Mouse (Mus musculus) forebrain, embryonic 10.5 days (tissue): ENCODE measurements around the gene Psma4. TPM values are rescaled to one million over a fixed set of nuclear protein-coding genes. Genes with fewer than 3 reads are reported as not detected.

Experiments used
- polyA plus RNA-seq: library from polyadenylated mRNA; unstranded; fragments of >200 nt; fragmentation: Nextera tagmentation; extraction: Ambion mirVana; gene quantifications from 2 replicates; pipeline ENCODE4 v1.2.1, GENCODE M21; 2016

The Psma4 gene
- polyA plus RNA-seq, 1 experiment from 2014 or later = 327 TPM

Other genes starting within 250 kb of the Psma4 start
- gene Wdr61, start 216.3 kb upstream of the Psma4 start, polyA plus RNA-seq = 183 and 188 TPM in 2 replicates
- 1,057 and 1,193 TPM in 2 replicates for gene Crabp1, start 186.0 kb upstream of the Psma4 start, polyA plus RNA-seq
- 46.0 and 46.4 TPM in 2 replicates for gene Ireb2, start 87.0 kb upstream of the Psma4 start, polyA plus RNA-seq
- gene Hykk, start 33.5 kb upstream of the Psma4 start, polyA plus RNA-seq = 4.3 and 5.0 TPM in 2 replicates
- 0.77 and 1.1 TPM in 2 replicates for gene AY074887, start 208 bp downstream of the Psma4 start, polyA plus RNA-seq
- 0.42 TPM in 2 replicates for gene Chrna5, start 30.1 kb downstream of the Psma4 start, polyA plus RNA-seq
- gene Chrna3, start 75.8 kb downstream of the Psma4 start, polyA plus RNA-seq = 4.9 and 5.4 TPM in 2 replicates
- gene Chrnb4, start 98.0 kb downstream of the Psma4 start, polyA plus RNA-seq = 1.6 and 1.8 TPM in 2 replicates
- gene Ube2q2, start 198.1 kb downstream of the Psma4 start, polyA plus RNA-seq = 35.4 and 37.0 TPM in 2 replicates